8 mouse cellular contexts compared by ENCODE assay signal in the genomic region with DNA sequence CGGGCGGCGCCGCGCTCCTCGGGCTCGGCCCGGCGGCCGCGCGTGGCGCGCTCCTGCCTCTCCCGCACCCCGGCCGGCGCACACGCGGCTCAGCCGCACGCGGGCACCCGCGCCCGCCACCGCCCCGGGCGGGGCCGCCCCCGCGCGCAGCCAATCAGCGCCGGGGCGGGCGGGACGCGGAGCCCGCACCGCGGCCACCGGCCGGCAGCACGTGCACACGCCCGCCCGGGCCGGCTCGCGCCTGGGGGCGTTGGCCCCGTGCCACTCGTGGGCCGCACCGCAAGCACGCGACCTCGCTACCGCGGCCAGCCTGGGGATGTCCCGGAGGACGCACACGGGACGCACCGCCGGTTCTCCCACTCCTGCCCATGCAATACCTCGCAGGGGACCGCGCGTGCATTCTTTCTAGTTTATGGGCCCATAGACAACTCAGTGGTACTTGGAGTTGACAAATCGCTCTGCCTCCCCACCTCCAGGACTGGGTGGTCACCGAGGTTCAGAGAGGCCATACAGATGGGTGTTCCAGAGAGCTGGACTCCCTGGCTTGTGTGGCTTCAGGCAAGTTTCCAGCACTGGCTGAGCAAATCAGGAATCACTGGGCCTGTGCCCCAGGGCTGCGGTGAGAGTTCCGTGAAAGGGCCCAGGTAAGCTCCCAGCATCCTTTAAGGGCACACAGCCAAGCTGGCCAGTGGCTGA. TPM values are rescaled to one million over a fixed set of nuclear protein-coding genes. Genes with fewer than 3 reads are reported as not detected.
DNase-seq lines count a peak whose midpoint lies in the region; ATAC-seq and TF ChIP-seq lines count a peak whose summit lies in the region.

Epha8 (minus strand) TSS at position 66 of the 696 bp plus-strand sequence.

- no peak for DNase-seq in heart, adult 8-10 months (ENCODE audit: low spot score)
- peak; percentile 57 to 65 for DNase-seq in cerebellum, postnatal 36 days
- no peak for DNase-seq in thymus, postnatal 25 days

- TF ChIP-seq POLR2A in ES-Bruce4 (IDR thresholded peaks at IDR 0.05; ENCODE audit: insufficient read depth, low read length), result no peak

- H3K27me3 ChIP-seq in heart, embryonic 13.5 days (replicated peaks), result peaks cover 99% of the 10 kb centered on the region
- H3K27me3 ChIP-seq in ES-Bruce4 (ENCODE audit: control insufficient read depth, insufficient read depth, low read length, poor library complexity, severe bottlenecking), result peaks cover 8% of the 10 kb centered on the region; the same call in 1 of the 2 replicates
- peaks cover 46% of the 10 kb centered on the region for H3K27me3 ChIP-seq in intestine, postnatal 0 days (replicated peaks; ENCODE audit: control insufficient read depth, insufficient read depth, low read length)
- peaks cover 10% of the 10 kb centered on the region for H3K27me3 ChIP-seq in neural tube, embryonic 14.5 days (ENCODE audit: control insufficient read depth, insufficient read depth, low read length)

- no peaks in the 10 kb centered on the region for H3K9me3 ChIP-seq in heart, embryonic 13.5 days
- H3K9me3 ChIP-seq in ES-Bruce4 (replicated peaks; ENCODE audit: control insufficient read depth, insufficient read depth, low read length, poor library complexity, severe bottlenecking), result no peaks in the 10 kb centered on the region
- no peaks in the 10 kb centered on the region for H3K9me3 ChIP-seq in intestine, postnatal 0 days (ENCODE audit: control insufficient read depth)
- no peaks in the 10 kb centered on the region for H3K9me3 ChIP-seq in neural tube, embryonic 14.5 days (ENCODE audit: control insufficient read depth, low read length)

- peak within 1 kb of the TSS; percentile 73 for H3K4me2 ChIP-seq in heart, embryonic 13.5 days
- H3K4me2 ChIP-seq in intestine, postnatal 0 days (replicated peaks; ENCODE audit: low read depth), result peak within 1 kb of the TSS; percentile 75
- peak within 1 kb of the TSS; percentile 92 for H3K4me2 ChIP-seq in neural tube, embryonic 14.5 days (ENCODE audit: low read depth, low read length)

- peak within 1 kb of the TSS; percentile 58; the same call in 1 of the 2 replicates for H3K9ac ChIP-seq in heart, embryonic 13.5 days
- H3K9ac ChIP-seq in ES-Bruce4 (ENCODE audit: low read depth, poor library complexity, severe bottlenecking), result peak within 1 kb of the TSS; percentile 55
- H3K9ac ChIP-seq in intestine, postnatal 0 days (ENCODE audit: low read depth, low read length), result no peak within 1 kb of the TSS
- H3K9ac ChIP-seq in neural tube, embryonic 14.5 days (replicated peaks; ENCODE audit: low read depth, low read length), result peak within 1 kb of the TSS; percentile 62

- peak within 1 kb of the TSS; percentile 50 for H3K4me3 ChIP-seq in heart, embryonic 13.5 days
- peak within 1 kb of the TSS; percentile 73 for H3K4me3 ChIP-seq in ES-Bruce4 (ENCODE audit: low read depth, low read length)
- peak within 1 kb of the TSS; percentile 31 for H3K4me3 ChIP-seq in intestine, postnatal 0 days (ENCODE audit: low read depth, low read length)
- peak within 1 kb of the TSS; percentile 44 for H3K4me3 ChIP-seq in neural tube, embryonic 14.5 days (ENCODE audit: low read depth, low read length)

- H3K4me1 ChIP-seq in heart, embryonic 13.5 days, result peaks cover 9% of the 10 kb centered on the region; the same call in 1 of the 2 replicates
- no peaks in the 10 kb centered on the region for H3K4me1 ChIP-seq in ES-Bruce4 (ENCODE audit: control insufficient read depth, insufficient read depth, low read length)
- H3K4me1 ChIP-seq in intestine, postnatal 0 days (replicated peaks; ENCODE audit: control insufficient read depth, insufficient read depth, low read length), result no peaks in the 10 kb centered on the region
- H3K4me1 ChIP-seq in neural tube, embryonic 14.5 days (ENCODE audit: control insufficient read depth, insufficient read depth, low read length), result 0 out of 2 replicates have a peak, but pooled peaks cover 6% of the 10 kb centered on the region

- H3K27ac ChIP-seq in heart, embryonic 13.5 days (replicated peaks), result no peak within 1 kb of the TSS
- no peak within 1 kb of the TSS for H3K27ac ChIP-seq in ES-Bruce4 (ENCODE audit: insufficient read depth, low read length)
- no peak within 1 kb of the TSS for H3K27ac ChIP-seq in intestine, postnatal 0 days (ENCODE audit: low read depth, low read length)
- no peak within 1 kb of the TSS for H3K27ac ChIP-seq in neural tube, embryonic 14.5 days (ENCODE audit: low read depth, low read length)

- H3K36me3 ChIP-seq in heart, embryonic 13.5 days, result no peaks in the 10 kb centered on the region
- H3K36me3 ChIP-seq in ES-Bruce4 (ENCODE audit: control insufficient read depth, insufficient read depth, low read length, poor library complexity, severe bottlenecking), result no peaks in the 10 kb centered on the region
- no peaks in the 10 kb centered on the region for H3K36me3 ChIP-seq in intestine, postnatal 0 days (ENCODE audit: control insufficient read depth, insufficient read depth)
- no peaks in the 10 kb centered on the region for H3K36me3 ChIP-seq in neural tube, embryonic 14.5 days (ENCODE audit: control insufficient read depth, insufficient read depth, low read length)

- no peak for TF ChIP-seq CTCF in ES-Bruce4 (IDR thresholded peaks at IDR 0.05; ENCODE audit: low read depth, low read length)
- TF ChIP-seq CTCF in intestine, postnatal 0 days (IDR thresholded peaks at IDR 0.05; ENCODE audit: low read depth), result no peak

- ATAC-seq in heart, embryonic 13.5 days (ENCODE audit: extremely low read depth, insufficient number of reproducible peaks, low FRiP score, low TSS enrichment), result no peak
- no peak for ATAC-seq in intestine, postnatal 0 days
- ATAC-seq in neural tube, embryonic 14.5 days (ENCODE audit: low read depth), result peak; percentile 64; the same call in 1 of the 2 replicates
- no peak for ATAC-seq in monocyte, adult 5-6 weeks (replicated peaks; ENCODE audit: insufficient number of reproducible peaks, low FRiP score, low TSS enrichment, poor library complexity, severe bottlenecking)

- 1% methylated on average over 59 of the region's 75 CpGs for WGBS in heart, embryonic 13.5 days
- 2% methylated on average over 42 of the region's 75 CpGs for WGBS in intestine, postnatal 0 days
- whole genome bisulfite sequencing in neural tube, embryonic 14.5 days, result 1% methylated on average over 50 of the region's 75 CpGs

- no peak for TF ChIP-seq EP300 in ES-Bruce4 (IDR thresholded peaks at IDR 0.05; ENCODE audit: insufficient read depth, low read depth, low read length)

RNA-seq across cellular contexts. Expression of gene Epha8, which starts in this region (rescaled TPM):
- polyA plus RNA-seq in heart, embryonic 13.5 days (2015; fragmentation: Nextera tagmentation; extraction: Ambion mirVana), result 0.07 and 0.08 TPM in 2 replicates
- under 1 TPM in 1 of 4 experiments, not detected in 3; 0.13 TPM for total RNA-seq in heart, adult 8-10 months (2022)
- polyA plus RNA-seq in ES-Bruce4 (2011; ENCODE audit: insufficient read depth, insufficient read length, low read depth, missing spikeins), result 0.61 and 0.72 TPM in 2 replicates
- 0.10 and 0.14 TPM in 2 replicates for polyA plus RNA-seq in intestine, postnatal 0 days (2015; fragmentation: Nextera tagmentation; extraction: Ambion mirVana)
- 9.9 and 13.1 TPM in 2 replicates for polyA plus RNA-seq in neural tube, embryonic 14.5 days (2014; fragmentation: Nextera tagmentation; extraction: Ambion mirVana)
- total RNA-seq in monocyte, adult 5-6 weeks (2017), result not detected in 3 replicates

Comparison
In these comparisons a context has a peak if more than half of its experiments do, and no peak if none do; other contexts are left out.
1. DNase-seq: peak in cerebellum, postnatal 36 days (2 of 2); none in heart, adult 8-10 months (single experiment) and thymus, postnatal 25 days (single experiment).
2. Peak in every context shown above with its lines, with median percentiles within 50 percentile points of each other: H3K4me2 ChIP-seq and H3K4me3 ChIP-seq.